Mouse (Mus musculus) heart, embryonic 14.5 days (tissue): ENCODE results near the gene Aif1. TPM values are rescaled to one million over a fixed set of nuclear protein-coding genes. Genes with fewer than 3 reads are reported as not detected.

ENCODE experiments used
- ATAC-seq: fragments of 200-750 bp; cut with Nextera tagmentation; 2 replicates; pipeline ENCODE4 v1.8.0; 2017; ENCODE audit warnings: low read depth, moderate TSS enrichment; ENCODE audit not compliant: insufficient number of reproducible peaks, insufficient read depth, low FRiP score
- H3K27ac ChIP-seq, 2 experiments: fragments of 200-500 bp in 1 of 2; fragments of 300-500 bp in 1 of 2; sonication (generic) in 1 of 2; replicated peaks in 1 of 2; 2 replicates each; pipeline ENCODE4 v1.5.1; 2012 to 2014; ENCODE audit warnings: low read depth in 2 of 2, low read length in 2 of 2, control low read depth in 1 of 2, mild to moderate bottlenecking in 1 of 2, mixed read lengths in 1 of 2; ENCODE audit not compliant: control insufficient read depth in 1 of 2, insufficient read depth in 1 of 2
- H3K27me3 ChIP-seq: fragments of 300-500 bp; sonication (generic); 2 replicates; pipeline ENCODE4 v1.6.1; 2014; ENCODE audit warnings: mild to moderate bottlenecking, low read length, control low read depth; ENCODE audit not compliant: control insufficient read depth, insufficient read depth
- H3K36me3 ChIP-seq: fragments of 300-500 bp; sonication (generic); 2 replicates; pipeline ENCODE4 v1.6.1; 2014; ENCODE audit warnings: mild to moderate bottlenecking, control low read depth, low read length, mixed read lengths; ENCODE audit not compliant: control insufficient read depth, insufficient read depth
- H3K4me1 ChIP-seq, 2 experiments: fragments of 200-500 bp in 1 of 2; fragments of 300-500 bp in 1 of 2; sonication (generic) in 1 of 2; 2 replicates each; pipeline ENCODE4 v1.6.1; 2012 to 2014; ENCODE audit warnings: low read length in 2 of 2, control low read depth in 1 of 2, mixed read lengths in 1 of 2; ENCODE audit not compliant: control insufficient read depth in 2 of 2, insufficient read depth in 2 of 2
- H3K4me2 ChIP-seq: fragments of 300-500 bp; sonication (generic); 2 replicates; pipeline ENCODE4 v1.6.1; 2014; ENCODE audit warnings: mild to moderate bottlenecking, low read length
- H3K4me3 ChIP-seq, 2 experiments: fragments of 200-500 bp in 1 of 2; fragments of 300-500 bp in 1 of 2; sonication (generic) in 1 of 2; 2 replicates each; pipeline ENCODE4 v1.5.1; 2012 to 2014; ENCODE audit warnings: low read length in 2 of 2, mild to moderate bottlenecking in 2 of 2, control low read depth in 1 of 2, low read depth in 1 of 2, moderate library complexity in 1 of 2; ENCODE audit not compliant: control insufficient read depth in 1 of 2, insufficient read depth in 1 of 2
- H3K9ac ChIP-seq: fragments of 300-500 bp; sonication (generic); 2 replicates; pipeline ENCODE4 v1.6.1; 2014; ENCODE audit warnings: mild to moderate bottlenecking, low read length
- H3K9me3 ChIP-seq: fragments of 300-500 bp; sonication (generic); 2 replicates; pipeline ENCODE4 v1.6.1; 2016; ENCODE audit warnings: low read length, control low read depth; ENCODE audit not compliant: control insufficient read depth
- WGBS: fragments of 180-500 bp; shearing (Covaris S2); extraction: QIAGEN DNeasy Blood & Tissue Kit; methylation state at CpG from one replicate; pipeline ENCODE4 v1.1.7; 2014; 5-methylcytosine and 5-hydroxymethylcytosine counted together
- polyA plus RNA-seq: library from polyadenylated mRNA; unstranded; fragments of >200 nt; fragmentation: Nextera tagmentation; extraction: Ambion mirVana; gene quantifications from 2 replicates; pipeline ENCODE4 v1.2.1, GENCODE M21; 2014

Gene Aif1
- polyA plus RNA-seq, 1 experiment from 2014 or later = 7.4 TPM

DNA sequence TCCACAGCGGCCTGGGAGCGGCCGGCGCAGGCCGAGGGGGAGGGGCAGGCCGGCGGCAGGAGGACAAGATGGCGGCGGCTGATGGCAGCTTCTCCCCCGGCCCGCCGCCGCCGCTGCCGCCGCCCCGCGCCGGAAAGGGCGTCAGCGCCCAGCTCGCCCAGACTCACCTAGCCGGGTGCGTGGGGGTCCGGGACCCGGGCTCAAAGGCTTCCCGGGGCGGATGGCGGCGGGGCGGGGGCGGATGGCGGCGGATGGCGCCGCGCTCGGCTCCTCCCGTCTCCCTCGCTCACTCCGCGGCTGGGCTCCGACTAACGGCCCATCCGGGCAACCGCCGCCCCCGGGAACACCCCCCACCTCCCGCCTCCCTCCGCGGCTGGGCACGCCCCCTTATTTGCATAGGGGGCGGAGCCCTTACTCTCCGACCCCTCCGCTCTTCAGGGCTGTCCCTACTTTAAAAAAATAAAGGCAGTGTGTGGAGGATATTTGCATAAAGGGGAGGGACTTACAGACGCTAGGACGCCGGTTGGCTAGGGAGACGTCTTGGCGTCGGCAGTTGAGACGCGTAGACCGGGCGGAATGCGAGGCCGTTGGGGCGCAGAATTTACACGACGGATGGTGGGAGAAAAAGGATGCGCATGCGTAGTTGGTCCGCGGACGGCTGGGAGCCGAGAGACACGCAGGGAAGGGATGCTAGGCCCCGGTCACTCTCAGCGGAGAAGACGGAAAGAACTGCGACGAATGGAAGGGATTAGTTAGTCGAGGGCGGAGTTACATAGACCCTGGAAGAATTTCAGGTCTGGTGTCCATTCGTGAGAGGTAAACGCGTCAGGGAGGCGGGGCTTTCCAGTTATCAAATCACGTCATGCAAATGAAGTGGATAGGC is 11.1 kb downstream of the Aif1 start, which contains the start of gene Prrc2a:
Gene Prrc2a, minus strand, starts transcription at position 330 of the 883 bp plus-strand sequence.
- Histone ChIP-seq H3K4me3 (peak within 1 kb of the TSS; percentile 94 to 100), H3K27ac (peak within 1 kb of the TSS; percentile 99 to 100), H3K9me3 (no peaks in the 10 kb centered on the region), H3K4me2 (peak within 1 kb of the TSS; percentile 85), H3K36me3 (peaks cover 24% of the 10 kb centered on the region), H3K27me3 (no peaks in the 10 kb centered on the region), H3K4me1 (peaks cover 10 to 31% of the 10 kb centered on the region in 2 experiments), H3K9ac (peak within 1 kb of the TSS; percentile 100)
- ATAC-seq = peak; percentile 94
- under 1% methylated on average over 70 of the region's 89 CpGs for WGBS

DNA sequence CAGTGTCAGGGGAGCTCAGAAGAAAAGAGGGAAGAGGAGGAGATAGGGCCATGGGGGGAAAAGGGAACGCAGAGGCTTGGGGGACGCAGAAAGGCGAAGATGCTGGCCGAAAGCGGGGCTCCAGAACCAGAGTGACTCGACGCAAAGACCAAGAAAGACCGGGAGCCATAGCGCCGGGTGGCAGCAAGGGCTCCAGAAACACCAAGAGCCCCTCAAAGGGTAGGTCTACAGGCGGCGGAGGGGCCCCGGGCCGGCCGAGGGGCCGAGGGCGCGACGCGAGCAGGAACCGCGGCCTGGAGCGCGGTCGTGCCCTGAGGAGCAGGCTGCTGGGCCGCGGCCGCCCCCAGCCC is 11.7 kb downstream of the Aif1 start:
- peaks cover 31% of the 10 kb centered on the region for H3K36me3 ChIP-seq
- H3K27ac ChIP-seq = peak overlapping the region; percentile 86 to 99
- H3K9ac ChIP-seq = peak overlapping the region; percentile 100
- peak; percentile 0; the same call in 1 of the 2 replicates for ATAC-seq
- no peaks in the 10 kb centered on the region for H3K27me3 ChIP-seq
- under 1% methylated on average over 25 of the region's 28 CpGs for WGBS
- no peaks in the 10 kb centered on the region for H3K9me3 ChIP-seq
- H3K4me3 ChIP-seq = peak overlapping the region; percentile 94 to 100
- peak overlapping the region; percentile 85 for H3K4me2 ChIP-seq
- H3K4me1 ChIP-seq = peaks cover 10 to 31% of the 10 kb centered on the region in 2 experiments

DNA sequence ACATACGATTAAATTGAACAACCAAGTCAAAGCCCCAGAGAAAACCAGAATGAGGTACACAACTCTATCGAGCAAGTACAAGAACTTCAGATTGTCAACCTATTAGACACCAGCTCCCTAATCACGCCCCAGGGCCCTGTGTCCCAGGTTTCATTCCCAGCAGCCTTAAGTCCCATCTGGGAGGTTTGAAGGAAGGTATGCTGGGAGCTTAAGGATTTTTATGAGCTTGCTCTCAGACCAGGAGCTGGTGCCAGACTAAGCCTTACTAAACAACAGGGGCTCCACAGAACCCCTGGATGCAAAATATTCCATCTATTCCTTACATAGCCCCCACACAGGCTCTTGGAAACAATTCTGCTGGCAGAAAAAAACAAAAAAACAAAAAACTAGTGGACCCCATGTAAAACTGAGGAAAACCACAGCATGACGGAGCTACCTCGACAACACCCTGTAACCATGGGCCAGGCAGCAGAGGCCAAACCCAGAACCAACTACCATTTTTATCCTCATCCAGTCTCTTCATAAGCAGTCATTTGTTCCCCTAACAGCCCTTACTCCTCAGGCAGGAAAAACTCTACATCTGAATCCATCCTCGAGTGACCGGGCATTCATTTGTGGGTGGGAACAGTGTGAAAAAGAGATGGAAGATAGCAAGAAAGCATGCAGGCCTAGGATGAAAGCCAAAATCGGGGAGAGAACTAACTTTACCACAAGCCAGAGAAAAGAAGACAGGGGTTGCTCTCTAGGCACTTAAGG is 12.4 kb downstream of the Aif1 start:
- ATAC-seq = no peak
- no peaks in the 10 kb centered on the region for H3K27me3 ChIP-seq
- peaks cover 37% of the 10 kb centered on the region for H3K36me3 ChIP-seq
- H3K9ac ChIP-seq = peak overlapping the region; percentile 100
- peak overlapping the region; percentile 86 to 99 for H3K27ac ChIP-seq
- peaks cover 10 to 31% of the 10 kb centered on the region in 2 experiments for H3K4me1 ChIP-seq
- peak overlapping the region; percentile 85 for H3K4me2 ChIP-seq
- peak overlapping the region; percentile 94 to 100 for H3K4me3 ChIP-seq
- 6% methylated on average over 8 of the region's 8 CpGs for WGBS
- no peaks in the 10 kb centered on the region for H3K9me3 ChIP-seq

DNA sequence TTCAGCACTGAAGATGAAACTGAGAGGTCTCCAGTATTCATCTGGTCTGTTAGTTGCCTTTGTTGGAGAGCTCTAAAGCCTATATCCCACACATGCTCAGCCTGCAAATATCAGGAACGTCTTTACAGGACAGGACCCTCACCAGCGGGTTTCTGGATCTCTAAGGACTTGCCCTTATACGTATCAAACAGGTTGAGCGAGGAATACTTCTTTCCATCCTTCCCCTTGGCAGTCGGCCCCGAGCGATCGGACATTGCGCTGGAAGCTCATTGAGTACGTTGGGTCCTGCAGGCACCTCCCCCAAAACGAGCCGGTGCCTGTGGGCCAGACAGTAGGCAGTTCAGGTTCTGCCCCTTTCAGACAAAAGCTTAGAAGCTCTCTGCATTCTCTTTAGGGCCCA is 13.1 kb downstream of the Aif1 start:
- WGBS = 36% methylated on average over 12 of the region's 12 CpGs
- no peaks in the 10 kb centered on the region for H3K9me3 ChIP-seq
- no peak for ATAC-seq
- H3K27me3 ChIP-seq = no peaks in the 10 kb centered on the region
- H3K4me2 ChIP-seq = peak overlapping the region; percentile 85
- no peak overlapping the region; a peak in 1 of 4 replicates for H3K27ac ChIP-seq
- peaks cover 10 to 31% of the 10 kb centered on the region in 2 experiments for H3K4me1 ChIP-seq
- H3K4me3 ChIP-seq = peak overlapping the region; percentile 94 to 100
- H3K9ac ChIP-seq = peak overlapping the region; percentile 100
- H3K36me3 ChIP-seq = peaks cover 45% of the 10 kb centered on the region

DNA sequence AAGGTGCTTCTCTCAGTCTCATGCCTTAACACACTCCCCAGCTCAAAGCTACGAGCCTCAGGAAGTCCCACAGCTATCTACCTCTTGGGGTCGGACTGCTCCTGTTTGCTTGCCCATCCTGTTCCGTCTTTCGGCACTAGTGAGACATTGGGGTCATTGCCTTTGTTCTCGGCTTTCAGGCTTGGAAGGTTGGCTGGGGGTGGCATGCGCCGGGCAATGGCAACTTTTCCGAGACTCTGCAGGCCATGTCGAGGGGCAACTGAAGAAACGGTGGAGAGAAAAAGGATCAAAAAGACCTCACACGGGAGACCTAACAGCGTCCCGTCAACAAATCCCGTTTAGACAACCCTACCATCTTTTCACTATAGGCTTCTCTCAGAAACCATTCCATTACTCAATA is 13.7 kb downstream of the Aif1 start:
- H3K9ac ChIP-seq = peak overlapping the region; percentile 5; the same call in 1 of the 2 replicates
- peaks cover 51% of the 10 kb centered on the region for H3K36me3 ChIP-seq
- H3K27ac ChIP-seq = no peak overlapping the region
- peak overlapping the region in 1 of 2 experiments; percentile 100; a peak in 3 of 4 replicates for H3K4me3 ChIP-seq
- peak overlapping the region; percentile 85 for H3K4me2 ChIP-seq
- H3K27me3 ChIP-seq = no peaks in the 10 kb centered on the region
- no peak for ATAC-seq
- H3K4me1 ChIP-seq = peaks cover 10 to 31% of the 10 kb centered on the region in 2 experiments
- no peaks in the 10 kb centered on the region for H3K9me3 ChIP-seq
- WGBS = 68% methylated on average over 14 of the region's 14 CpGs

DNA sequence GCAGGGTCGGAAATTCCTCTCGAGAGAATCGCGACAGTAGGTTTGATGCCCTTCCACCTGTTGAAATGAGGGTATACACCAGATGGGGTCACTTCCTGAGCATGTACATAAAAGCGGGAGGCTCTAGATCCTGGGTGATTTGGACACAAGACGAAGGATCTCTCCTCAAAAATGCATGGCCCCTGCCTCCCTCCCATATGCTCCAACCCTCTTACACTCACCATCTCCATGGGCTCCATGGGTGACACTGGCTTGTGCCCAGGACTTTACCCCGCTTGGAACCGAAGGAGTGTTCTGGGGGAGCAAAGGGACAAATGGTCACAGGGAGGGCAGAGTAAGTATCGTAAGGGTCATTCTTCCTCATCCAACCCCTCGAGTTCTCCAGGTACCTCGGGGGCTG is 14.4 kb downstream of the Aif1 start:
- no peak overlapping the region for H3K4me3 ChIP-seq
- H3K4me2 ChIP-seq = no peak overlapping the region
- H3K27me3 ChIP-seq = no peaks in the 10 kb centered on the region
- 77% methylated on average over 11 of the region's 11 CpGs for WGBS
- H3K27ac ChIP-seq = no peak overlapping the region
- H3K4me1 ChIP-seq = peaks cover 10 to 31% of the 10 kb centered on the region in 2 experiments
- H3K9me3 ChIP-seq = no peaks in the 10 kb centered on the region
- ATAC-seq = no peak
- H3K36me3 ChIP-seq = peaks cover 58% of the 10 kb centered on the region
- H3K9ac ChIP-seq = peak overlapping the region; percentile 5; the same call in 1 of the 2 replicates

DNA sequence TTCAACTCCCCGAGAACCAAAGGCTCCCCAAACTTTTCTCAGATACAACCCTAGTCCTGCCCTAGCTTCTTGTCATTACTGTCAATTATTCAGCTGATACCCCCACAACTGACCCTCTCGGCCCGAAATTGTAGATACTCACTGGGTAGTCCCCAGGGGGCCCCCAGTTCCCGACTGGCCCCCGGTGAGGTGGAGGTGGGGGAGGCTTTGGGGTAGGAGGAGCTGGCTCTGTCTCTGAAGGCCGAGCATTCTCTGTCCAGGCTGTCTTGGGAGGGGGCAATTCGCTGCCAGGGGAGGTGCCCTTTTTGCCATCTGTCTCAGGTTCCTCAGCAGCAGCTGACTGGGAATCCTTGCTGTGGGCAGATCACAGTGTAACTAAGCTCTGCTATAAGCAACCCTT is 16.2 kb downstream of the Aif1 start:
- WGBS = 84% methylated on average over 7 of the region's 7 CpGs
- Histone ChIP-seq H3K27me3 (no peaks in the 10 kb centered on the region), H3K4me3 (no peak overlapping the region), H3K36me3 (peaks cover 76% of the 10 kb centered on the region), H3K9me3 (no peaks in the 10 kb centered on the region), H3K9ac (no peak overlapping the region), H3K4me2 (no peak overlapping the region), H3K27ac (no peak overlapping the region), H3K4me1 (peaks cover 5 to 23% of the 10 kb centered on the region in 2 experiments)
- ATAC-seq = no peak
